Mouse (Mus musculus) G1E (cell line): ENCODE data around the gene Map1lc3b. TPM values are rescaled to one million over a fixed set of nuclear protein-coding genes. Genes with fewer than 3 reads are reported as not detected.

Experiments used
- ATAC-seq: 2 replicates; pipeline ENCODE4 v1.8.0; 2016; ENCODE audit warnings: mild to moderate bottlenecking; ENCODE audit not compliant: insufficient number of reproducible peaks, poor library complexity, low FRiP score, severe bottlenecking; ENCODE audit errors: extremely low read depth
- DNase-seq: peaks from one replicate; pipeline ENCODE4 v3.0.0; 2012; ENCODE audit warnings: low spot score
- H3K27me3 ChIP-seq: 2 replicates; pipeline ENCODE4 v1.6.1; 2012; ENCODE audit warnings: mild to moderate bottlenecking, low read length, inconsistent platforms; ENCODE audit not compliant: insufficient read depth
- H3K36me3 ChIP-seq: replicated peaks from 2 replicates; pipeline ENCODE3; 2012; ENCODE audit warnings: mild to moderate bottlenecking, inconsistent platforms
- H3K4me1 ChIP-seq: 2 replicates; pipeline ENCODE4 v1.6.1; 2012; ENCODE audit warnings: low read depth, low read length, inconsistent platforms, mixed read lengths; ENCODE audit not compliant: insufficient read depth
- H3K4me3 ChIP-seq: 2 replicates; pipeline ENCODE4 v1.5.1; 2012; ENCODE audit warnings: low read depth, mild to moderate bottlenecking, inconsistent platforms, low read length, moderate library complexity, mixed read lengths
- H3K9me3 ChIP-seq: replicated peaks from 2 replicates; pipeline ENCODE4 v1.6.1; 2012; ENCODE audit warnings: inconsistent platforms
- CTCF ChIP-seq: IDR thresholded peaks from 2 replicates; pipeline ENCODE4 v1.5.1; 2012; ENCODE audit warnings: low read depth, low read length, inconsistent platforms, mixed read lengths
- GATA1 ChIP-seq: IDR thresholded peaks from 2 replicates; pipeline ENCODE4 v1.6.1; 2012; ENCODE audit warnings: borderline replicate concordance, low read length, inconsistent platforms, mixed read lengths
- GATA2 ChIP-seq: IDR thresholded peaks from 2 replicates; pipeline ENCODE4 v1.6.1; 2012; ENCODE audit warnings: low read depth, low read length, inconsistent platforms, borderline replicate concordance
- POLR2AphosphoS5 ChIP-seq: IDR thresholded peaks from 2 replicates; pipeline ENCODE4 v1.6.1; 2012; ENCODE audit warnings: low read depth, low read length, inconsistent platforms; ENCODE audit not compliant: insufficient replicate concordance
- TAL1 ChIP-seq: conservative IDR thresholded peaks from 2 replicates; pipeline ENCODE4 v1.6.1; 2012; ENCODE audit warnings: low read depth, low read length, inconsistent platforms, mixed read lengths
- polyA plus RNA-seq: library from polyadenylated mRNA; stranded (reverse); fragments of >175 nt; gene quantifications from 2 replicates; pipeline ENCODE4 v1.2.3, GENCODE M21; 2012
- total RNA-seq, 2 experiments: library from RNA; stranded (forward) in 1 of 2; stranded (reverse) in 1 of 2; fragments of 200-1000 nt in 1 of 2; fragments of >200 nt in 1 of 2; fragmentation: Nextera tagmentation in 1 of 2; gene quantifications; 2 replicates each; pipeline ENCODE4 v1.2.3; 2014 to 2017

Gene Map1lc3b
- total RNA-seq (2014; fragmentation: Nextera tagmentation) (91.3 and 109 TPM in 2 replicates), total RNA-seq (2017) (158 and 159 TPM in 2 replicates), polyA plus RNA-seq (50.6 and 54.4 TPM in 2 replicates)

GRCm38 (mm10) chr8:121590203-121591177 is at the start of gene Map1lc3b:
Map1lc3b (plus strand) TSS chr8:121590361.
- TF ChIP-seq GATA2: no peak
- peak; percentile 86 for DNase-seq
- peak; percentile 17 for ATAC-seq
- no peaks in the 10 kb centered on the region for H3K9me3 ChIP-seq
- peaks cover 38% of the 10 kb centered on the region for H3K36me3 ChIP-seq
- H3K4me3 ChIP-seq: peak within 1 kb of the TSS; percentile 96
- no peaks in the 10 kb centered on the region for H3K27me3 ChIP-seq
- peaks cover 41% of the 10 kb centered on the region for H3K4me1 ChIP-seq

GRCm38 (mm10) chr8:121541862-121542261 is 48.3 kb upstream of the Map1lc3b start:
- DNase-seq: no peak
- Histone ChIP-seq H3K4me3 (no peak overlapping the region), H3K4me1 (no peaks in the 10 kb centered on the region), H3K36me3 (no peaks in the 10 kb centered on the region), H3K27me3 (no peaks in the 10 kb centered on the region; the same call in 1 of the 2 replicates), H3K9me3 (peaks cover 25% of the 10 kb centered on the region)
- TF ChIP-seq GATA1 (no peak), GATA2 (no peak), POLR2AphosphoS5 (no peak), TAL1 (no peak), CTCF (no peak)
- no peak for ATAC-seq

- H3K4me3 ChIP-seq: no peak overlapping the region
- ATAC-seq: no peak
- H3K4me1 ChIP-seq: no peaks in the 10 kb centered on the region
- peaks cover 25% of the 10 kb centered on the region for H3K9me3 ChIP-seq
- TF ChIP-seq GATA1: no peak
- TF ChIP-seq TAL1: no peak
- no peak for TF ChIP-seq CTCF
- no peak for TF ChIP-seq POLR2AphosphoS5
- no peak for TF ChIP-seq GATA2
- no peaks in the 10 kb centered on the region; the same call in 1 of the 2 replicates for H3K27me3 ChIP-seq
- DNase-seq: no peak
- no peaks in the 10 kb centered on the region for H3K36me3 ChIP-seq
Observed at GRCm38 (mm10) chr8:121542901-121543300, 47.3 kb upstream of the Map1lc3b start.

- ATAC-seq (no peak), DNase-seq (no peak)
- H3K9me3 ChIP-seq: peaks cover 23% of the 10 kb centered on the region
- no peaks in the 10 kb centered on the region for H3K4me1 ChIP-seq
- H3K4me3 ChIP-seq: no peak within 1 kb of the TSS
- TF ChIP-seq CTCF: no peak
- no peak for TF ChIP-seq GATA2
- TF ChIP-seq POLR2AphosphoS5: no peak
- TF ChIP-seq TAL1: no peak
- TF ChIP-seq GATA1: no peak
- peaks cover 3% of the 10 kb centered on the region for H3K36me3 ChIP-seq
- H3K27me3 ChIP-seq: no peaks in the 10 kb centered on the region; the same call in 1 of the 2 replicates
Observed at GRCm38 (mm10) chr8:121544276-121544785, 45.8 kb upstream of the Map1lc3b start, which contains the start of gene 1700018B08Rik. 1700018B08Rik (minus strand) TSS chr8:121544320.

DNA sequence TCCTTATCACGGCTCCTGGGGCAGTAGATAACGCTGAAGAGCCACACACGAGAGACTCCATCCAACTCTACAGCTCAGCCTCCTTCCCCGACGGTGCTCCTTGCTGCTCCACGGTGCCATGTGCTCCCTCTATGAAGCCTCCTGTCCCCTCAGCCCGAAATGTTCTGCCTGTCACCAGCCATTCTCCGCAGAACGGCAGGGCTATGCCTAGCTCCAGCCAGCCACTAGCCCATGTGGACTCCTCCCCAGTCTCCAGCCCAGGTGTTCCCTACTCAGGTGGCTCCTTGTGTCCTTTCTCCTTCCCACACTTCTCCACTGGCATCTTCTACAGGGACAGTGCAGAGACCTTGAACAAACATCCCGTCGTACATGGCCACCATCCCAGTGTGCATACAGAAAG is 45.2 kb upstream of the Map1lc3b start:
- DNase-seq (no peak), ATAC-seq (no peak)
- H3K36me3 ChIP-seq: peaks cover 9% of the 10 kb centered on the region
- TF ChIP-seq GATA1 (no peak), GATA2 (no peak), CTCF (no peak), POLR2AphosphoS5 (no peak), TAL1 (no peak)
- H3K9me3 ChIP-seq: peaks cover 19% of the 10 kb centered on the region
- H3K4me1 ChIP-seq: no peaks in the 10 kb centered on the region
- H3K4me3 ChIP-seq: no peak overlapping the region
- no peaks in the 10 kb centered on the region; the same call in 1 of the 2 replicates for H3K27me3 ChIP-seq

DNA sequence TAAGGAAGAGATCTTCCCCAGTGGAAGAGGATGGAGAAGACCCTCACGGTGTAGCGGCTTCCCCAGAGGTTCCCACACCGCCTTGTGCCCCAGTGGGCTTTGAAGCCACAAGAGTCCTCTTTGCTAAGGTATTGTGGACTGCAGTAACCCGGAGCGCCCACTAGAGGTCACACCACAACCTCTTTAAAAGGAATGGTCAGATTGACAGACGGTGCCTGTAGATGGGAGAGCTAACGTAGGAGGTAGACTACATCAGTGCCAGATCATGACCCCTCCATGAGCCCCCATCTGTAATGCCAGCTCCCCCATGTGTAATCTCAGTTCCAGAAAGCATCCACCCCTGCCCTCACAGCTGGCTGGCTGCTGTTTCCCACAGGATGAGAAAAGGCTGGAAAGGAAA is 43.0 kb upstream of the Map1lc3b start:
- peak; percentile 65 for DNase-seq
- Histone ChIP-seq H3K4me1 (no peaks in the 10 kb centered on the region), H3K4me3 (no peak overlapping the region), H3K36me3 (peaks cover 31% of the 10 kb centered on the region), H3K27me3 (no peaks in the 10 kb centered on the region; the same call in 1 of the 2 replicates), H3K9me3 (peaks cover 8% of the 10 kb centered on the region)
- TF ChIP-seq CTCF (peak; percentile 93), TAL1 (no peak), POLR2AphosphoS5 (no peak), GATA1 (no peak), GATA2 (no peak)
- ATAC-seq: peak; percentile 62
